Mouse (Mus musculus): ENCODE results near the gene Ffar4. TPM values are rescaled to one million over a fixed set of nuclear protein-coding genes. Genes with fewer than 3 reads are reported as not detected.

Ffar4 gene
- polyA plus RNA-seq, 1 experiment, result 1.6 TPM

DNA sequence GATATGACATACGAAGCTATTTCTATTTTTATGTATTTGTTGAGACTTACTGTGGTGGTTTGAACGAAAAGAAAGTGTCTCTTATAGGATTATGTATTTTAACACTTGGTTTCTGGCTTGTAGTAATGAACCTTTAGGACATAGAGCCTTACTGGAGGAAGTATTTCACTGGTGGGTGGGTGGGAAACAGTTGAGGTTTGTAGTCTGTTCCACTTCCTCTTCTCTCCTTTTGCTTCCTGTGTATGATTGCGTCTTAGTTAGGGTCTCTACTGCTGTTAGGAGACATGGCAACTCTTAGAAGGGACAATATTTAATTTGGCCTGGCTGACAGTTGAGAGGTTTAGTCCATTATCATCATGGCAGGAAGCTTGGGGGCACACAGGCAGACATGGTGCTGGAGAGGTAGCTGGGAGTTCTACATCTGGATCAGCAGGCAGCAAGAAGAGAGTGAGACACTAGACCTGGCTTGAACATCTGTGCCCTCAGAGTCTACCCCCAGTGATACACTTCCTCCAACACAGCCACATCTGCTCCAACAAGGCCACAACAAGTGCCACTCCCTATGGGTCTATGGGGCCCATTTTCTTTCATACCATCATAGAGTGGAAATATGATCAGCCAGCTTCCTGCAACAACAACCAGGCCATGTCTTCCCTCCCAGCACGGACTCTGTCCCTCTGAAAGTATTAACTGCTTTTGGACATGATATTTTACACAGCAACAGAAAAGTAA, 46.8 kb downstream of the Ffar4 start:
- Histone ChIP-seq H3K4me1 (ENCODE audit: control insufficient read depth, insufficient read depth, low read length) (no peaks in the 10 kb centered on the region), H3K4me3 (ENCODE audit: control insufficient read depth, low read depth, low read length) (no peak overlapping the region), H3K27ac (ENCODE audit: control insufficient read depth, insufficient read depth, low read depth, low read length) (no peak overlapping the region), H3K36me3 (ENCODE audit: control insufficient read depth, insufficient read depth, low read length) (no peaks in the 10 kb centered on the region), H3K27me3 (ENCODE audit: control insufficient read depth, insufficient read depth, low read length) (no peaks in the 10 kb centered on the region)
- TF ChIP-seq POLR2A (IDR thresholded peaks at IDR 0.05; ENCODE audit: control insufficient read depth, low read depth, low read length), result no peak
- TF ChIP-seq CTCF (IDR thresholded peaks at IDR 0.05; ENCODE audit: control insufficient read depth, insufficient read depth, insufficient replicate concordance, low read depth, low read length), result no peak

DNA sequence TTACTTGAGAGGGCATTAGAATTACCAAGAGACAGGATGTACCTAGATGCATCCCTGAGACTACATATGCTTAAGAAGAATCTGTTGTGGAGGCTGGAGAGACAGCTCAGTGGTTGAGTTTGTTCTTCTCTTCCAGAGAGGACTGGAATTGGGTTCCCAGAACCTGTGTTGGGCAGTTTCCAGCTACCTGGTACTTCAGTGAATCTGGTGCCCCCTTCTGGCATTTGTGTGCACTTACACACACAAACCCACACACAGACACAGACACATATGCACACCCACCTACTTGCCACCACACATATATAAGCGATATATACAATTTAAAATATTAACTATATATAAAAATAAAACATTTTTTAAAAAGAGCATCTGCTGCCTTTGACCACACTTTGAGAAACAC, 59.4 kb downstream of the Ffar4 start:
- no peak overlapping the region for H3K4me3 ChIP-seq (ENCODE audit: control insufficient read depth, low read depth, low read length)
- H3K27me3 ChIP-seq (ENCODE audit: control insufficient read depth, insufficient read depth, low read length), result no peaks in the 10 kb centered on the region
- TF ChIP-seq CTCF (IDR thresholded peaks at IDR 0.05; ENCODE audit: control insufficient read depth, insufficient read depth, insufficient replicate concordance, low read depth, low read length) (no peak), POLR2A (IDR thresholded peaks at IDR 0.05; ENCODE audit: control insufficient read depth, low read depth, low read length) (no peak)
- H3K36me3 ChIP-seq (ENCODE audit: control insufficient read depth, insufficient read depth, low read length), result no peaks in the 10 kb centered on the region
- H3K4me1 ChIP-seq (ENCODE audit: control insufficient read depth, insufficient read depth, low read length), result no peaks in the 10 kb centered on the region
- no peak overlapping the region for H3K27ac ChIP-seq (ENCODE audit: control insufficient read depth, insufficient read depth, low read depth, low read length)

DNA sequence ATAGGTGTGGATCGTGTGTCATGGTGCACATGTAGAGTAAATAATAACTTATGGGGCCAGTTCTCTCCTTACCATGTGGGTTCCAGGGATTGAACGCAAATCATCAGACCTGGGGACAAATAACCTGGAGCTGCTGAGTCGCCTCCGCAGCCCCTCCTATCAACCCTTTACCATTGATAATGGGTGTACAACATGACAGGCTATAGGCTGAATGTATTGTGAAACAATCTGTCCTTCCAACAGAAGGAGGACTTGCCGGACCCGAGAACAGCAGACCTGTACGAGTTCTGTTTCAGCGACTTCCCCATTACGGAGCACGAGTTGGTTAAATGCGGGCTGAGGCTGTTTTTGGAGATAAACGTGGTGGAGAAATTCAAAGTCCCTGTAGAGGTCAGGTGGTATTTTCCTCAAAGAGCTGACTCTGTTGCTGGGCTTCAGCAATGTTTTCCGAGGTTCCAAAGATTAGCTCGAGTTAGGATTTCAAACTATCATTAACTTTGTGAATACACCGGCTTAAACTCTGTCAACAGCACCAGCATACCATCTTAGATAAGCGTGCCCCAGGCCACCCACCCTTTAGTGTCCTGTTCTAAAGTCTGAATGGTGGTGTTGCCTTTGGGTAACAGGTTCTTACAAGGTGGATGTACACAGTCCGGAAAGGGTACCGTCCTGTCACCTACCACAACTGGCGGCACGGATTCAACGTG, 64.9 kb downstream of the Ffar4 start:
- H3K27me3 ChIP-seq (ENCODE audit: control insufficient read depth, insufficient read depth, low read length), result no peaks in the 10 kb centered on the region
- TF ChIP-seq CTCF (IDR thresholded peaks at IDR 0.05; ENCODE audit: control insufficient read depth, insufficient read depth, insufficient replicate concordance, low read depth, low read length) (no peak), POLR2A (IDR thresholded peaks at IDR 0.05; ENCODE audit: control insufficient read depth, low read depth, low read length) (no peak)
- no peaks in the 10 kb centered on the region for H3K36me3 ChIP-seq (ENCODE audit: control insufficient read depth, insufficient read depth, low read length)
- H3K4me3 ChIP-seq (ENCODE audit: control insufficient read depth, low read depth, low read length), result no peak overlapping the region
- H3K27ac ChIP-seq (ENCODE audit: control insufficient read depth, insufficient read depth, low read depth, low read length), result no peak overlapping the region
- H3K4me1 ChIP-seq (ENCODE audit: control insufficient read depth, insufficient read depth, low read length), result no peaks in the 10 kb centered on the region

Other genes with a start within 250 kb of the Ffar4 start
- gene Myof, start 53.5 kb upstream of the Ffar4 start, polyA plus RNA-seq (2012; rRNA removed), result 1.7 and 3.6 TPM in 2 replicates
- gene Cep55, start 42.1 kb upstream of the Ffar4 start, polyA plus RNA-seq (2012; rRNA removed), result 9.6 and 11.6 TPM in 2 replicates
- 10.4 and 13.4 TPM in 2 replicates for gene Rbp4, start 28.2 kb downstream of the Ffar4 start, polyA plus RNA-seq (2012; rRNA removed)
- gene Pde6c, start 35.7 kb downstream of the Ffar4 start, polyA plus RNA-seq (2012; rRNA removed), result 0.05 and 0.12 TPM in 2 replicates
- gene Fra10ac1, start 127.1 kb downstream of the Ffar4 start, polyA plus RNA-seq (2012; rRNA removed), result 6.0 and 7.1 TPM in 2 replicates
- 0.08 and 0.10 TPM in 2 replicates for gene Lgi1, start 167.5 kb downstream of the Ffar4 start, polyA plus RNA-seq (2012; rRNA removed)

Data from testis, adult 2 months (tissue).